Mouse (Mus musculus) heart, adult 10 weeks (tissue): Measurements from ENCODE around the gene Cited2. TPM values are rescaled to one million over a fixed set of nuclear protein-coding genes. Genes with fewer than 3 reads are reported as not detected.

Experiments used
- polyA plus RNA-seq: library from polyadenylated mRNA; stranded (reverse); fragments of 350-450 nt; fragmentation: Illumina TruSeq; extraction: RNeasy Lipid Tissue Mini Kit (QIAGEN cat#74804); gene quantifications from one replicate; pipeline ENCODE4 v1.2.3, GENCODE M21; 2014; ENCODE audit warnings: low read depth, low replicate concordance

Gene Cited2
- polyA plus RNA-seq, result 32.0 TPM

GRCm38 (mm10) chr10:17722653-17723410 is at the start of gene Cited2:
Cited2 (plus strand) TSS chr10:17723218.

Other genes starting within 250 kb of the Cited2 start
- gene Txlnb, start 73.0 kb downstream of the Cited2 start, polyA plus RNA-seq, result 450 TPM
- gene Heca, start 224.8 kb downstream of the Cited2 start, polyA plus RNA-seq, result 30.6 TPM